Mouse (Mus musculus) CD4-positive, CD25-positive, alpha-beta regulatory T cell, adult 2 months (primary cell): Measurements from ENCODE around the gene Adcy6.

Experiments
- DNase-seq: peaks from one replicate; pipeline ENCODE4 v3.0.0-alpha.2; 2012; ENCODE audit warnings: low read depth, low spot score

Gene Adcy6

GRCm38 (mm10) chr15:98567278-98568134 is 42.4 kb downstream of the Adcy6 start:
- peak; percentile 100 for DNase-seq

- DNase-seq = no peak
These were observed 43.0 kb downstream of the Adcy6 start for GRCm38 (mm10) chr15:98566973-98567277.

- DNase-seq = no peak
These were observed 52.7 kb downstream of the Adcy6 start for GRCm38 (mm10) chr15:98557186-98557585.

GRCm38 (mm10) chr15:98555881-98556280 is 54.0 kb downstream of the Adcy6 start:
- no peak for DNase-seq

- no peak for DNase-seq
These were observed 57.1 kb downstream of the Adcy6 start for GRCm38 (mm10) chr15:98552758-98553157.

- no peak for DNase-seq
These were observed 63.0 kb downstream of the Adcy6 start for GRCm38 (mm10) chr15:98546843-98547242.

GRCm38 (mm10) chr15:98545151-98545550 is 64.7 kb downstream of the Adcy6 start:
- no peak for DNase-seq

GRCm38 (mm10) chr15:98543341-98543740 is 66.5 kb downstream of the Adcy6 start:
- DNase-seq = no peak

GRCm38 (mm10) chr15:98541064-98541463 is 68.8 kb downstream of the Adcy6 start:
- DNase-seq = no peak
